Mouse (Mus musculus) lung, postnatal 0 days (tissue): ENCODE results near the gene Gm6882.
"Not testable (repeated sequence)": the region's sequence is repeated elsewhere in the genome, so short reads cannot be mapped to it uniquely, and the experiment has no call there.

Experiments used
- CTCF ChIP-seq: IDR thresholded peaks from 2 replicates; pipeline ENCODE4 v1.5.1; 2016; ENCODE audit warnings: antibody characterized with exemption, mild to moderate bottlenecking
- EP300 ChIP-seq: IDR thresholded peaks from 2 replicates; pipeline ENCODE4 v1.6.1; 2016; ENCODE audit warnings: antibody characterized with exemption, mild to moderate bottlenecking, control low read depth

DNA sequence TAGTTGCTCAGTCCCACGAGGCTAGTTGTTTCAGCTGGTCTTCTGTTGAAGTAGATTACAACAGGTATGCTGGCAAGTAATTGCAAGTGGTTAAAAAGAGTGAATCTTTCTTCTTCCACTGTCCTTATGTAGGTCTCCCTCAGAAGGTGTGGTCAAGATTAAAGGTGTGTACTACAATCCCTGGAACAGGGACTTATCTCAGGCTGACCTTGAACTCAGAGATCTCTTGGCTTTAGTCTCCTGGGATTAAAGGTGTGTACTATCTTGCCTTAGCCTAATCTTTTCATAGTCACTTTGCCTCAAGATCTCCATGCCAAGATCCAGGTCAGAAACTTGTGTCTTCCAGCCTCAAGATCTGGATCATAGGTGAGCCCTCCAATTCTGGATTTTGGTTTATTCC lies at the start of gene Gm6882:
- not testable (repeated sequence) for TF ChIP-seq EP300, CTCF
